Mouse (Mus musculus) lung, embryonic 16.5 days (tissue): ENCODE measurements around the gene Ccdc15. TPM values are rescaled to one million over a fixed set of nuclear protein-coding genes. Genes with fewer than 3 reads are reported as not detected.
A peak's percentile ranks its signal among the peaks of the same experiment; 100 is the strongest.

Experiments used
- ATAC-seq: fragments of 200-750 bp; cut with Nextera tagmentation; 2 replicates; pipeline ENCODE4 v1.8.0; 2017; ENCODE audit warnings: low read depth, mild to moderate bottlenecking, moderate library complexity
- H3K27ac ChIP-seq: fragments of 300-500 bp; sonication (generic); 2 replicates; pipeline ENCODE4 v1.5.1; 2014; ENCODE audit warnings: mild to moderate bottlenecking, control low read depth, low read length
- H3K27me3 ChIP-seq: fragments of 300-500 bp; sonication (generic); 2 replicates; pipeline ENCODE4 v1.6.1; 2014; ENCODE audit warnings: low read depth, low read length, mixed read lengths; ENCODE audit not compliant: control insufficient read depth, insufficient read depth
- H3K36me3 ChIP-seq: fragments of 300-500 bp; sonication (generic); 2 replicates; pipeline ENCODE4 v1.6.1; 2014; ENCODE audit warnings: low read length; ENCODE audit not compliant: control insufficient read depth, insufficient read depth
- H3K4me1 ChIP-seq: fragments of 300-500 bp; sonication (generic); replicated peaks from 2 replicates; pipeline ENCODE4 v1.6.1; 2014; ENCODE audit warnings: low read length, mixed read lengths; ENCODE audit not compliant: control insufficient read depth, insufficient read depth
- H3K4me2 ChIP-seq: fragments of 300-500 bp; sonication (generic); 2 replicates; pipeline ENCODE4 v1.6.1; 2014; ENCODE audit warnings: low read depth, low read length, control low read depth
- H3K4me3 ChIP-seq: fragments of 300-500 bp; sonication (generic); 2 replicates; pipeline ENCODE4 v1.5.1; 2014; ENCODE audit warnings: mild to moderate bottlenecking, low read length, control low read depth
- H3K9ac ChIP-seq: fragments of 300-500 bp; sonication (generic); 2 replicates; pipeline ENCODE4 v1.6.1; 2014; ENCODE audit warnings: low read length, control low read depth
- H3K9me3 ChIP-seq: fragments of 300-500 bp; sonication (generic); 2 replicates; pipeline ENCODE4 v1.6.1; 2016; ENCODE audit warnings: low read length; ENCODE audit not compliant: control insufficient read depth
- WGBS: fragments of 180-500 bp; shearing (Covaris S2); extraction: QIAGEN DNeasy Blood & Tissue Kit; methylation state at CpG from one replicate; pipeline ENCODE4 v1.1.7; 2014; 5-methylcytosine and 5-hydroxymethylcytosine counted together
- polyA plus RNA-seq: library from polyadenylated mRNA; unstranded; fragments of >200 nt; fragmentation: Nextera tagmentation; extraction: Ambion mirVana; gene quantifications from 2 replicates; pipeline ENCODE4 v1.2.1, GENCODE M21; 2015

Gene Ccdc15
- 7.6 TPM in 2 replicates for polyA plus RNA-seq

- Histone ChIP-seq H3K27me3 (no peaks in the 10 kb centered on the region), H3K4me2 (peak within 1 kb of the TSS; percentile 91), H3K9ac (peak within 1 kb of the TSS; percentile 94), H3K27ac (peak within 1 kb of the TSS; percentile 95), H3K9me3 (no peaks in the 10 kb centered on the region), H3K4me3 (peak within 1 kb of the TSS; percentile 89), H3K36me3 (no peaks in the 10 kb centered on the region), H3K4me1 (peaks cover 9% of the 10 kb centered on the region)
- peak; percentile 100 for ATAC-seq
- under 1% methylated on average over 41 of the region's 41 CpGs for WGBS
These were observed at the start of gene Ccdc15 for GRCm38 (mm10) chr9:37347988-37348642. TSS of gene Ccdc15 (minus strand) at chr9:37348432.

GRCm38 (mm10) chr9:37393482-37394131 is 45.4 kb upstream of the Ccdc15 start:
- peak; percentile 56 for ATAC-seq
- Histone ChIP-seq H3K9ac (no peak overlapping the region), H3K4me3 (no peak overlapping the region), H3K4me2 (no peak overlapping the region), H3K27ac (no peak overlapping the region), H3K9me3 (no peaks in the 10 kb centered on the region), H3K4me1 (peaks cover 2% of the 10 kb centered on the region; the same call in 1 of the 2 replicates), H3K36me3 (no peaks in the 10 kb centered on the region), H3K27me3 (no peaks in the 10 kb centered on the region)
- 32% methylated on average over 8 of the region's 8 CpGs for WGBS

DNA sequence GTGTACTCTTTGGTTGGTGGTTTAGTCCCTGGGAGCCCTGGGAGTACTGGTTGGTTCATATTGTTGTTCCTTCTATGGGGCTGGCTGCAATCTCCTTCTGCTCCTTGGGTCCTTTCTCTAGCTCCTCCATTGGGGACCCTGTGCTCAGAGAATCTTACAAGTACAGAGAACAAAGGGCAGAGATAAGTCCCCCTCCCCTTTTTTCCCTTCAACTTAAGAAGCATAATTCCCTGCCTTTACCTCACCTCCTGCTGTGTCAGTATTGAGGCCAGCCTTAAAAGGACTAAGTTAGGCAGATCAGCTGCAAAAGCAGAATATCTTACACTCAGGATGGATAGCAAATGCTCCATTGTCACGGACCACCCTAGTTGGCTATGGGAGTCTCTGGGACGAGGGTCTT is 43.8 kb upstream of the Ccdc15 start:
- Histone ChIP-seq H3K27me3 (no peaks in the 10 kb centered on the region), H3K9me3 (no peaks in the 10 kb centered on the region), H3K4me3 (no peak overlapping the region), H3K4me1 (peaks cover 2% of the 10 kb centered on the region; the same call in 1 of the 2 replicates), H3K9ac (no peak overlapping the region), H3K4me2 (no peak overlapping the region), H3K36me3 (no peaks in the 10 kb centered on the region), H3K27ac (no peak overlapping the region)
- WGBS: 73% methylated on average over 2 of the region's 2 CpGs
- ATAC-seq: no peak

DNA sequence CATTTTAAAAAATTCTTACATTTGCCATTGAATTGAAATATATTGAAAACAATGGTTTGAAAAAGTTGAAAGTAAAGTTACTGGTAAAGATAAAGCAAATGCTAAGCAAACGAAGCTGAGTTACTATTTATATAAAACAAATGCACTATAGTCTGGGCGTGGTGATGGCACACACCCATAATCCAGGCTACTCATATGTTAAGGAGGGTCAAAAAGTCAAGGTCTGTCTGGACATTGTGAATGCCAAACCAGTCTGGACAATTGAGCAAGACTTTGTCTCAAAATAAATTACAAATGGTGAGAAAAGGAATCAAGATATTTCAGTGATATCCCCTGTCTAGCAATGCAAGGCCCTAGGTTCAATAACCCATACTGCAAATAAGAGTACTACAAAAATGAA is 42.7 kb upstream of the Ccdc15 start:
- no peak overlapping the region for H3K4me3 ChIP-seq
- H3K9ac ChIP-seq: no peak overlapping the region
- H3K27ac ChIP-seq: no peak overlapping the region
- peaks cover 2% of the 10 kb centered on the region; the same call in 1 of the 2 replicates for H3K27me3 ChIP-seq
- no peak overlapping the region for H3K4me2 ChIP-seq
- H3K4me1 ChIP-seq: peaks cover 2% of the 10 kb centered on the region; the same call in 1 of the 2 replicates
- no peaks in the 10 kb centered on the region for H3K36me3 ChIP-seq
- no peaks in the 10 kb centered on the region for H3K9me3 ChIP-seq
- ATAC-seq: no peak
- 64% methylated on average over 2 of the region's 2 CpGs for WGBS

- no peaks in the 10 kb centered on the region for H3K9me3 ChIP-seq
- no peak overlapping the region for H3K27ac ChIP-seq
- H3K36me3 ChIP-seq: no peaks in the 10 kb centered on the region
- peak overlapping the region; percentile 70 for H3K9ac ChIP-seq
- WGBS: 5% methylated on average over 54 of the region's 54 CpGs
- peak; percentile 89 for ATAC-seq
- H3K27me3 ChIP-seq: peaks cover 7% of the 10 kb centered on the region
- H3K4me3 ChIP-seq: peak overlapping the region; percentile 44
- H3K4me2 ChIP-seq: peak overlapping the region; percentile 80
- 0 out of 2 replicates have a peak, but pooled peaks cover 2% of the 10 kb centered on the region for H3K4me1 ChIP-seq
These were observed 36.3 kb upstream of the Ccdc15 start for GRCm38 (mm10) chr9:37384284-37385182.

- Histone ChIP-seq H3K9me3 (no peaks in the 10 kb centered on the region), H3K36me3 (no peaks in the 10 kb centered on the region), H3K4me2 (no peak overlapping the region), H3K9ac (no peak overlapping the region), H3K4me1 (0 out of 2 replicates have a peak, but pooled peaks cover 4% of the 10 kb centered on the region), H3K27me3 (peaks cover 7% of the 10 kb centered on the region), H3K4me3 (no peak overlapping the region), H3K27ac (no peak overlapping the region)
- 91% methylated on average over 6 of the region's 6 CpGs for WGBS
- ATAC-seq: no peak
These were observed 34.9 kb upstream of the Ccdc15 start for GRCm38 (mm10) chr9:37383161-37383560.

- Histone ChIP-seq H3K27ac (no peak overlapping the region), H3K4me1 (0 out of 2 replicates have a peak, but pooled peaks cover 4% of the 10 kb centered on the region), H3K4me3 (no peak overlapping the region), H3K9me3 (no peaks in the 10 kb centered on the region), H3K27me3 (no peaks in the 10 kb centered on the region), H3K9ac (no peak overlapping the region), H3K36me3 (no peaks in the 10 kb centered on the region), H3K4me2 (no peak overlapping the region)
- ATAC-seq: no peak
- WGBS: 89% methylated on average over 5 of the region's 5 CpGs
These were observed 27.5 kb upstream of the Ccdc15 start for GRCm38 (mm10) chr9:37375718-37376117.

DNA sequence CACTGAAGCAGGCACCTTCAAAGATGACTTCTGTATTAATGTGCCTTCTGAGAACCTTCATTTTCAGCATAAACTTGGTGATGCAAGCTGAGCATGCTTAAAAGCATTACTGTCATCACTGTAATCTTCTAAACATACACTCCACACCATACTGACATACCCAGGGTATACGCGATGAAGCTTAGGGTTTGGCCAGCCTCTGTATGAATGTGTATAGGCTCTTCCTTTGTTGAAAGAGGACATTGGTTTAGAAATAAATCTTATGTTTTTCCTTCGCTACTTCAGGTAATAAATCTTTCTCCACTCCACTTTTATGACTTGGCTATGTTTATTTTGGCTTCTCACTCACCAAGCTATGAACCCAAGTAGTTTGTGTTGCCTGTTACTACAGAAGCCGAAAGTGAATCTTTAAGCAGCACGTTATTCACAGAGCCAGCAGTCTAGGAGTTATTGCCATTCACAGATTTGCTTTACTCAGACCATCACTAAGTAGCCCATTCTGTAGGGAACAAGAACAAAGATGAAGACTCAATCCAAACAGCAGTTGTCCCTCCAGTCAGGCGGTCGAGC is 23.1 kb upstream of the Ccdc15 start:
- no peaks in the 10 kb centered on the region for H3K27me3 ChIP-seq
- H3K4me1 ChIP-seq: no peaks in the 10 kb centered on the region
- H3K9ac ChIP-seq: no peak overlapping the region
- H3K27ac ChIP-seq: no peak overlapping the region
- no peak for ATAC-seq
- H3K36me3 ChIP-seq: no peaks in the 10 kb centered on the region
- WGBS: 71% methylated on average over 7 of the region's 7 CpGs
- H3K9me3 ChIP-seq: no peaks in the 10 kb centered on the region
- H3K4me2 ChIP-seq: no peak overlapping the region
- H3K4me3 ChIP-seq: no peak overlapping the region
